Mouse (Mus musculus): ENCODE results near the gene Dll3. TPM values are rescaled to one million over a fixed set of nuclear protein-coding genes. Genes with fewer than 3 reads are reported as not detected.
A peak's percentile ranks its signal among the peaks of the same experiment; 100 is the strongest.

The Dll3 gene
- polyA plus RNA-seq, 1 experiment from 2014 or later = 0.24 TPM

DNA sequence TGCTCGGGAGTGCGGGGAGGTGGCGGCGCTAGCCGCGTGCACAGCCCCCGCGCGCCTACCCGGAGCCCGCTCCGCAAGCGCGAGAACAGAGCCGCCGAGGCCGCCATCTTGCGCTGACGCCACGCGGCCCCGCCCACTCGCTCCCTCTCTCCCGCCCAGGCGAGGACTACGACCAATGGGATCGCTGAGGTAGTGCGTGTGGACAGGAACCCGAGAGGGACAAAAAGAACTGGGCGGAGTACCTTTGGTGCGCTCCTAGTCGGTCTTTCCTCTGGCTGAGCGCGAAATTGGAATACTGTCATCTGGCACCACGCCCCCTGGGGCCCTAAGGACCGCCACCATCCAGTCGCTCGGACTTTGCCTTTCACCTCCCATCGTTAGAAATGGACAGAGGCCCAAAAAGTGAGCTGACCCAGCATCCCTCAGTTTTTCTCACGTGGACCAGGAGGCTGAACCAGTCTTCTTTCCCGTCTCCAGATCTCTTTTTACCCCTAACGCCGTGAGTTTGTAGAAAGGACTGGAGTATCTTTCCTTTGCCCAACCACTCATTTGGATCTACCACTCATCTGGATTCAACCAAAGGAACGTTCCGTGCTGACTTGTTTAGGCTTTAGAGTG lies 10.0 kb upstream of the Dll3 start, which contains the start of gene Timm50:
Gene Timm50, minus strand, starts transcription at position 147 of the 618 bp plus-strand sequence.
- peak; percentile 17; the same call in 1 of the 2 replicates for TF ChIP-seq EP300 (IDR thresholded peaks at IDR 0.05)
- TF ChIP-seq CTCF (IDR thresholded peaks at IDR 0.05) = peak; percentile 31
- WGBS = under 1% methylated on average over 33 of the region's 45 CpGs
- H3K4me2 ChIP-seq (replicated peaks; ENCODE audit: low read depth, low read length) = peak within 1 kb of the TSS; percentile 93

DNA sequence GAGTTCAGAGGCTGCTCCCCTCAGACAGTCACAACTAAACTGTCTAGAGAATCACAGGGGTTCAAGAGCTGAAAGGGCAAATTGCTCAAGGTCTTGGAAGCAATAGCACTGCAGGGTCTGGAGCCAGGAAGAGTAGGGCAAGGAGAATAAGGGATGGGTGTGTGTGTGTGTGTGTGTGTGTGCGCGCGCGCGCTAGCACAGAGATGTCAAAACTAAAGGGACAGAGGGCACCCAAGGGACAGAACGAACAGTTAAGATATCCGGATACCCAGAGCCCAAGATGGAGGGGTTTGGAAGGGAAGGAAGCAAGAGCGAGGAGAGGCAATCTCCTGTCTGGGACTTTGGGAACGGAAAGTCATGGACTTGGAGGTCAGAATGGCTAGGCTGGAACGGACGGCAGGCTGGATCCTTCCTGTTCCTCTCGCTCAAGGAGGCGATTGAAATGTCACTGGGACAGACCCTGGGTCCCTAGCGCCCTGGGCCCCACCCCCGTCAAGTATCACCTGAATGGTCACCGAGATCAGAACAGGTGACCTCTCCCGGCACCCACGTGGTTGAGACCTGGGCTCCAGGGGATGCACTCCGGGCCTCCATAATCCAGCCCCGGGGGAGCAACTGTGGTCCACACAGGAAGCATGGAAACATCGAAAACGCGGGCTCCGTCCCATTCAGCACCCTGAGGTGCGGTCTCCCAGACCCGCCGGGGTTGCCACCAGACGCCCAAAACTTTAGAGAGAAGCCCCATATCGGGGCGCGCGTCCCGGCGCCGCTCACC lies 9.3 kb upstream of the Dll3 start:
- H3K27me3 ChIP-seq (replicated peaks; ENCODE audit: insufficient read depth, low read length) = no peaks in the 10 kb centered on the region
- peak overlapping the region; percentile 84 for H3K4me3 ChIP-seq (ENCODE audit: low read depth, low read length)
- TF ChIP-seq EP300 (IDR thresholded peaks at IDR 0.05) (no peak), CTCF (IDR thresholded peaks at IDR 0.05) (no peak)
- peak overlapping the region; percentile 48; the same call in 1 of the 2 replicates for H3K27ac ChIP-seq (ENCODE audit: low read length)
- no peaks in the 10 kb centered on the region for H3K9me3 ChIP-seq (ENCODE audit: low read length)
- peak overlapping the region; percentile 66 for H3K9ac ChIP-seq (replicated peaks; ENCODE audit: low read depth)
- DNase-seq (ENCODE audit: low spot score) (peak; percentile 34), ATAC-seq (peak; percentile 53)
- 4% methylated on average over 34 of the region's 35 CpGs for WGBS
- peak overlapping the region; percentile 93 for H3K4me2 ChIP-seq (replicated peaks; ENCODE audit: low read depth, low read length)
- H3K36me3 ChIP-seq (ENCODE audit: insufficient read depth, low read length) = peaks cover 23% of the 10 kb centered on the region; the same call in 1 of the 2 replicates
- no peaks in the 10 kb centered on the region; the same call in 1 of the 2 replicates for H3K4me1 ChIP-seq (ENCODE audit: insufficient read depth, low read depth, low read length)

More for the DNA sequence above, 10.0 kb upstream of the Dll3 start, which contains the start of gene Timm50:
- Histone ChIP-seq H3K4me3 (ENCODE audit: low read depth, low read length) (peak within 1 kb of the TSS; percentile 84), H3K4me1 (ENCODE audit: insufficient read depth, low read depth, low read length) (no peaks in the 10 kb centered on the region; the same call in 1 of the 2 replicates), H3K27me3 (replicated peaks; ENCODE audit: insufficient read depth, low read length) (no peaks in the 10 kb centered on the region), H3K36me3 (ENCODE audit: insufficient read depth, low read length) (peaks cover 27% of the 10 kb centered on the region; the same call in 1 of the 2 replicates), H3K27ac (ENCODE audit: low read length) (peak within 1 kb of the TSS; percentile 48; the same call in 1 of the 2 replicates), H3K9ac (replicated peaks; ENCODE audit: low read depth) (peak within 1 kb of the TSS; percentile 66), H3K9me3 (ENCODE audit: low read length) (no peaks in the 10 kb centered on the region)
- DNase-seq (ENCODE audit: low spot score) (peak; percentile 99), ATAC-seq (peak; percentile 99)

DNA sequence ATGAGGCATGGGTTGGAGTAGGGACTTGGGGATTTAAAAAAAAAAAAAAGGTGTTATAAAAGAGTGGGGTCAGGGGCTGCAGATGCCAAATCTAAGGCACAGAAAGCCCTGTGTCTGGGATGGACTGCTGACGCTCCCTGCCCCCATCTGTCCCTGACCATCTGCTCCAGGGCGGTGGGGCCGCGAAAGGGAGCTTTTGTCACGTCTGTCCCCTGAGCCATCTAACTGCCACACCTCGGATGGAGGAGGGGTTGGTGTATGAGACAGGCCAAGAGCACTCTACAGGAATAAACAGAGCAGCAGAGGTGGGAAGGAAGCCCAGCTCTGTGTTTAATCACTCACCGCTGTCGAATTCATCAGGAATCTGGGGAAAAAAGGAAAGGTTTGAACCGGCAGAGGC lies 7.7 kb upstream of the Dll3 start:
- 67% methylated on average over 9 of the region's 9 CpGs for WGBS
- no peak for DNase-seq (ENCODE audit: low spot score)
- Histone ChIP-seq H3K4me2 (replicated peaks; ENCODE audit: low read depth, low read length) (no peak overlapping the region), H3K36me3 (ENCODE audit: insufficient read depth, low read length) (0 out of 2 replicates have a peak, but pooled peaks cover 14% of the 10 kb centered on the region), H3K4me1 (ENCODE audit: insufficient read depth, low read depth, low read length) (no peaks in the 10 kb centered on the region; the same call in 1 of the 2 replicates), H3K4me3 (ENCODE audit: low read depth, low read length) (no peak overlapping the region), H3K27ac (ENCODE audit: low read length) (no peak overlapping the region), H3K9ac (replicated peaks; ENCODE audit: low read depth) (no peak overlapping the region), H3K9me3 (ENCODE audit: low read length) (no peaks in the 10 kb centered on the region), H3K27me3 (replicated peaks; ENCODE audit: insufficient read depth, low read length) (no peaks in the 10 kb centered on the region)
- no peak for ATAC-seq
- TF ChIP-seq CTCF (IDR thresholded peaks at IDR 0.05) (no peak), EP300 (IDR thresholded peaks at IDR 0.05) (no peak)

DNA sequence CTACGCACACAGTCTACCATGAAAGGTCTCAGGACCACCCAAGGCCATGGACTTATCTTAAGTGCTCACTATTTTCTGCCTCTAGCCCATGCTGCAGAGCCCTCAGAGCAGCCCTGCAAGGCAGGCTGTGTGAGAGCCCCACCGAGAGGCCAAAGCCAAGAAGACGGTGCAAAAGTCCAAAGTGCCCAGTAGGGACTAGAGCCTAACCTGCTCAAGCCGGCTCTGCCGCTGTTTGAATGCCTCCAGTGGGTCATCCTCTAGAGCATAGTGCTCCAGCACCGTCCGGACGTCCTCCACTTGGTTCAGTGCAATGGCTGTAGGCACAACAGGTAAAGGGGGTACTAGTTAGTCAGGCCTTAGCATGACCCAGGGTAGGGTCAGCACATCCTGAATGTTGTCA lies 4.2 kb upstream of the Dll3 start:
- Histone ChIP-seq H3K9ac (replicated peaks; ENCODE audit: low read depth) (no peak overlapping the region), H3K9me3 (ENCODE audit: low read length) (no peaks in the 10 kb centered on the region), H3K4me2 (replicated peaks; ENCODE audit: low read depth, low read length) (no peak overlapping the region), H3K4me3 (ENCODE audit: low read depth, low read length) (no peak overlapping the region), H3K4me1 (ENCODE audit: insufficient read depth, low read depth, low read length) (no peaks in the 10 kb centered on the region; the same call in 1 of the 2 replicates), H3K36me3 (ENCODE audit: insufficient read depth, low read length) (0 out of 2 replicates have a peak, but pooled peaks cover 12% of the 10 kb centered on the region), H3K27me3 (replicated peaks; ENCODE audit: insufficient read depth, low read length) (peaks cover 2% of the 10 kb centered on the region; the same call in 1 of the 2 replicates), H3K27ac (ENCODE audit: low read length) (no peak overlapping the region)
- 96% methylated on average over 8 of the region's 8 CpGs for WGBS
- DNase-seq (ENCODE audit: low spot score) = no peak
- ATAC-seq = no peak
- TF ChIP-seq EP300 (IDR thresholded peaks at IDR 0.05) (no peak), CTCF (IDR thresholded peaks at IDR 0.05) (no peak)

DNA sequence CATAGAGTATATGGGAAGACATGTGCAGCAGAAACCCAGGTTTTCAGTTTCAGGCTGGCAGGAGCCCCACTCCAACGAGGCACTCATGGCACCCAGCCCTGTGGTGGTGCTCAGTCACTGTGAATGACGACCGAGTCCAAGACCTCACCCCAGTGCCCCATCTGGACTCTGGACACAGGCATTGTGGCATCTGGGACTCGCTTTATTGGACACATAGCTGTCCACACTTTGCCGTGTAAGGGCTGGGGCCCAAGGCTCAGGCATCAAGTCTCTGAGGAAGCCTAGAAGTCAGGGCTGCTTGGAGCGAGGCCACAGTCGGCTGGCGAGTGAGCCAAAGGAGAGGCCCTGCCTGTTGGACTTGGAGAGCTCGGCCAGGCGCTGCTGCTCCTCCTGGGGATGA lies 3.6 kb upstream of the Dll3 start:
- H3K36me3 ChIP-seq (ENCODE audit: insufficient read depth, low read length) = 0 out of 2 replicates have a peak, but pooled peaks cover 12% of the 10 kb centered on the region

More for the DNA sequence above, 3.6 kb upstream of the Dll3 start:
- no peak overlapping the region for H3K4me2 ChIP-seq (replicated peaks; ENCODE audit: low read depth, low read length)
- DNase-seq (ENCODE audit: low spot score) (no peak), ATAC-seq (no peak)
- no peak for TF ChIP-seq EP300 (IDR thresholded peaks at IDR 0.05)
- no peak for TF ChIP-seq CTCF (IDR thresholded peaks at IDR 0.05)
- WGBS = 90% methylated on average over 10 of the region's 10 CpGs
- H3K4me3 ChIP-seq (ENCODE audit: low read depth, low read length) = no peak overlapping the region
- H3K9me3 ChIP-seq (ENCODE audit: low read length) = no peaks in the 10 kb centered on the region
- no peak overlapping the region for H3K27ac ChIP-seq (ENCODE audit: low read length)
- peaks cover 8% of the 10 kb centered on the region; the same call in 1 of the 2 replicates for H3K27me3 ChIP-seq (replicated peaks; ENCODE audit: insufficient read depth, low read length)
- no peak overlapping the region for H3K9ac ChIP-seq (replicated peaks; ENCODE audit: low read depth)
- no peaks in the 10 kb centered on the region for H3K4me1 ChIP-seq (ENCODE audit: insufficient read depth, low read depth, low read length)
